Mouse (Mus musculus) liver, embryonic 14.5 days (tissue): ENCODE measurements around the gene Ipcef1.

Experiments
- CTCF ChIP-seq: IDR thresholded peaks from 2 replicates; pipeline ENCODE4 v1.5.1; 2016; ENCODE audit warnings: antibody characterized with exemption, low read depth, control low read depth
- EP300 ChIP-seq: IDR thresholded peaks from 2 replicates; pipeline ENCODE4 v1.6.1; 2016; ENCODE audit warnings: antibody characterized with exemption, low read depth

DNA sequence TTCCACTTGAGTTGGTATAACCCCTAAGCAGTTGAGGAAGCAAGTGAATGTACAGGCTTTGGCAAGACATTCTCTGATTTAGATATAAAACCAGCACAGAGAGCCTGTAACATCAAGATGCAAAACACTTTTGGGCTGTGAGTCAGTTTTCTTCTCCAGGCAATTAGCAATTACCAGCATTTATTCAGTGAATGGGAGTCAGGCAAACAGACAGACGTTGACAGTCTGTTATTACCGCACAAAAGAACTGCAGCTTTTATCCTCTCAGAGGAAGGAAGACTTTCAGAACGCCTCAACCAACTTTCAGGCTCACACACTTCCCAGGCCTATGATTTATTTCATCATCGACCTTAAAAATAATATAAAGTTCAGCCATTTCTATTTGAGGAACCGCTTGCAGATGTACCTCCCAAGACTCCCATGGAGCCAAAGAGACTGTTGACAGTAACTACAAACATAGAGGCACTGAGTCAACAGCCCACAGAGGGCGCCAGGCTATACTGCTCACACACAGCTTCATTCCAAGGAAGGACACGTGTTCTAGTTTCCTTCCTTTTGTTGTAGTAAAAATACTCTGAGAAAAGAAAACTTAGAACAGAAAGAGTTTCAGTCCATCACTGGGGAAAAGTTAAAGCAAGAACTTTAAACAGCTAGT lies 180.7 kb downstream of the Ipcef1 start:
- TF ChIP-seq CTCF (no peak), EP300 (no peak)
